Mouse (Mus musculus) ES-Bruce4 (cell line): ENCODE measurements around the gene Rrnad1.

ENCODE experiments used
- CTCF ChIP-seq: IDR thresholded peaks from one replicate; pipeline ENCODE4 v1.8.1; 2011; ENCODE audit warnings: low read depth, low read length
- EP300 ChIP-seq: IDR thresholded peaks from 2 replicates; pipeline ENCODE4 v1.6.1; 2011; ENCODE audit warnings: low read depth, low read length; ENCODE audit not compliant: insufficient read depth
- POLR2A ChIP-seq: IDR thresholded peaks from one replicate; pipeline ENCODE4 v1.8.1; 2011; ENCODE audit warnings: low read length; ENCODE audit not compliant: insufficient read depth

GRCm38 (mm10) chr3:87945781-87946540 is 15.4 kb upstream of the Rrnad1 start:
- TF ChIP-seq POLR2A = no peak
- no peak for TF ChIP-seq CTCF
- TF ChIP-seq EP300 = no peak
